Mouse (Mus musculus): ENCODE results near the gene Gas7.

Gas7 gene

DNA sequence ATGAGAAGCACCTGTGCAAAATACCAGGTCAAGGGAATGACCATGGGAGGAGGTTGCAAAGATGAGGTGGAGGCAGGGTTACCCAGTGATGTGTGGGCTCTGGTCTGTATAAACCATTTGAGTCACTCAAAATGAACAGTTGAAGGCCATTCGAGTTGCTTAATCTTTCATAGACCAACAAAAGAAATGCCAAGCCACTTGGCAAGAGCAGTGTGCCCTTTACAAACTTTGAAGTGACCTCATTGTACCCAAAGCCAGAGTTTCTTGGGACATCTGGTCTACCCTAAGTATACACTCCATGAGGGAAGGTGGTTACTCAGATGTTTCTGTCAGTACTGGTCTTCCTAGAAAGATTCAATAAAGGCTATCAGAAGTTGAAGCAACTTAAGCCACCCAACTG, 80.5 kb downstream of the Gas7 start:
- DNase-seq (ENCODE audit: low read depth) = no peak

DNA sequence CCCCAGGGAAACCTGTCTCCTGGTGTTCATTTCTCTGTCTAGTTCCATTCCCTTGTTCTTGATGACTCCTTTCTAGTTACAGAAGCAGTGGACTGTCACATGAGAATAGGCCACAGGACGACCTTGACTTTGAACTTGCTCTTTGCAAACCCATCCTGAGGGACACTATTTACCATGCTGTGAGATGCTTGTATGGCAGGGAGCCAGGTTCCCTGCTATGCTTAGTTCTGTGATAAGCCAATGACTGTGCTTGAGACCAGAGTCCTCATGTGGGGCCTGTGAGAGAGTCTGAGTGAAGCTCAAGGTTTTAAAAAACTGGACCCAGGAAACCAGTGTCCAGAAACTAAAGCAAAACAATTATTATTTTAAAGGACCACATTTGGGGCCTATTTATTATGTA, 81.2 kb downstream of the Gas7 start:
- DNase-seq (ENCODE audit: low read depth) = no peak

DNA sequence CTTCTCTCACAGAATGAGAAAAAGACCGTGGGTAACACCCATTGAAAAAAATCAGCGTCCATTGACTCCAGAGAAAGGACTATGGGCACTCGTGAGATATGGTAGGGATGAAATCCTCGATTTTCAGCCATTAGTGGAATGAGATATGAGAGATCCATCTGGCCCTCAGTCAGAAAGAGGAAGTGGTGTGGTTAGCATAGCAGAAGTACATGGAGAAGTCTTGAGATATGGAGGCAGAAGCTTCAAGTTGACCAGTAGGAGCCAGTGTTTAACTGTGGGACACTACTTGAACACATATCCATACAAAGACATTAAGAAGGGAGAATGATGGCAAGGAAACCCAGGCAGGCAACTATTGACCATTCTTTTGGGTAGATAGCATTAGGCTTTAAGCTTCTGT, 82.1 kb downstream of the Gas7 start:
- DNase-seq (ENCODE audit: low read depth) = no peak

DNA sequence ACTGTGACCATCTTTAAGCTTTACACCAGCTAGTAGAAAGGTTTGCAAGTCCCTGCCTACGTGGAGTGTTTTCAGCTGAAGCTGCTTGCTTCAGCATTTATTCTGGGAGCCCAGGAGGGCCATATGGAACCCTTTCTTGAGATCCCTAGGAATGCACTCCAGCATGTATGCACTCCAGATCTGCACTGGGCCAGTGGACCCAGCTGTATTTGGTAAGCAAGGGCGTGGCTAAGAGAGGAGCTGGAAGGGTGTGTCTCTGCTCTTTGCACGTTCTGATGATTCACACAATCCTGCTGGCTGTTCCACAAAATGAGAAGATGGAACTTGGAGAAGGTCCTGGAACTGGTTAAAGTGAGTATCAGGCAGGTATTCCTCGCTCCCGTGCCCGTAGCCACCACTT, 83.3 kb downstream of the Gas7 start:
- no peak for DNase-seq (ENCODE audit: low read depth)

DNA sequence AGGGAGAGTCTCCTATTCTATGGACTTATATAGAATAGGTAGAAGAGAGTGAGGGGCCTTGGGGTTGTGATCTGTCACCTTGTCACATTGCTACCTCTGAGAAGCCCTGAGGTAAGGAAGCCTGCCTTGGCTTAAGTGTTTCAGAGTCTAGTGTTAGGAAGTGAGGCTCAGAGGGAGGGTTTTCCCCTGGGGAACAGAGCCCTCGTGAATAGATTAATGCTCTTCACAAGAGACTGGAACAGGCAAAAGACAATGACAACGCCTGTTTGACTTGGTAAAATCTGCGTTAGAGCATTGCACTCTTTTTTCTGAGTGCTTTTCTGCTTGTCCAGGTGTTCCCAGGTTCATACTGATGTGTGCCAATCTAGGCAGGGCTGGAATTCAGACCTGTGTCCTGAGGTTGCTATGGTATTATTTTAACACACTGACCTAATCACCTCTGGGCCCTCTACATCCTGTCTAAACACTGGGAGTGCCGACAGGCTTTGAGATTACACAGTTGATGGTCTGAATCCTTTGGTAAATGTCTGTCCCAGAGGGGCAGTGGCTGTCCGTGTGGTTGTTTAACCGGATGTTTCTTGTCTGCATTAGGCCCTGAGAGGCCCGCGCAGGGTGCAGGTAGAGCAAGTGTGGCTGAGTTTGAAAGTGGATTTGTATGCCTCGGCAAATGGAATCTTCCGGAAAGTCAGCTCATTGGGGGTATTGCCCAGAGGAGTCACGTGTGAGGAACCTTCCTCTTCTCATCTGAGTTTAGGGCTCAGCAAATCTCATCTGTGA, 89.6 kb downstream of the Gas7 start:
- DNase-seq (ENCODE audit: low read depth) = no peak

DNA sequence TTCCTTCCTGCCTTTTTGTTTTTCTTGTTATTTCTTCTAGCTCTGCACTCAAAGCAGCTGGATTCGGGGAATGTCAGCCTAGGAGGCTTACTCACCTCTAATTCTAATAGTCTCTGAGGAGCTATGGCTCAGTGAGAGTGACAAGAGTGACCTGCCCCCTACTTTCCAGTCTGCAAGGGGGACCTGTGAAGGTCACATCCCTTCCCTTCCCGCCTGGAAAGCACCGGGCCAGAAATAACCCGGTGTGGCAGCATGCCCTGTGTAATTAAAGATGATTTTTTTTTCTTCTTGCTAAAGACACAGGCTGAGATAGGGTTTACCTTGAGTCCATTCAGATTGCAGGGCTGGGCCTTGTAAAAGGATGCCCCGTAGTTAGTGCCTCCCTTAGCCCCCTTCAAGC, 91.3 kb downstream of the Gas7 start:
- no peak for DNase-seq (ENCODE audit: low read depth)

DNA sequence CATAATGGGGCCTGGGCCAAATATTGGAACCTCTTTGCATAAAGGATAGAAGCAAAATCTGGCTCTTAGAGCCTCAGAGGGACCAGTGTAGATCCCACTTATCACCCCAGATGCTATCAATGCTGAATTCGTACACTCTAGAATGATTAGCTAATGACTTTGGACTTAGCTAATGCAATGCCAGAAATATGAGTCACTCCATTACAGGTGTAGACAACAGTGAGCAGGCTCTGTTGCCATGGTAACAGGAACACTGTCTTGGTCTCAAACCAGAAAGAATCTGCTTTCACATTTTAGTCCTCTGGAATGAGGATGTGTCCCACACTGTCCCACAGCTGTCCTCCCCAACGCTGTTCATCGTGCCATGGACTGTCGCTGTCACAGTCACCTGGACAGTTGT, 94.1 kb downstream of the Gas7 start:
- DNase-seq (ENCODE audit: low read depth) = no peak

DNA sequence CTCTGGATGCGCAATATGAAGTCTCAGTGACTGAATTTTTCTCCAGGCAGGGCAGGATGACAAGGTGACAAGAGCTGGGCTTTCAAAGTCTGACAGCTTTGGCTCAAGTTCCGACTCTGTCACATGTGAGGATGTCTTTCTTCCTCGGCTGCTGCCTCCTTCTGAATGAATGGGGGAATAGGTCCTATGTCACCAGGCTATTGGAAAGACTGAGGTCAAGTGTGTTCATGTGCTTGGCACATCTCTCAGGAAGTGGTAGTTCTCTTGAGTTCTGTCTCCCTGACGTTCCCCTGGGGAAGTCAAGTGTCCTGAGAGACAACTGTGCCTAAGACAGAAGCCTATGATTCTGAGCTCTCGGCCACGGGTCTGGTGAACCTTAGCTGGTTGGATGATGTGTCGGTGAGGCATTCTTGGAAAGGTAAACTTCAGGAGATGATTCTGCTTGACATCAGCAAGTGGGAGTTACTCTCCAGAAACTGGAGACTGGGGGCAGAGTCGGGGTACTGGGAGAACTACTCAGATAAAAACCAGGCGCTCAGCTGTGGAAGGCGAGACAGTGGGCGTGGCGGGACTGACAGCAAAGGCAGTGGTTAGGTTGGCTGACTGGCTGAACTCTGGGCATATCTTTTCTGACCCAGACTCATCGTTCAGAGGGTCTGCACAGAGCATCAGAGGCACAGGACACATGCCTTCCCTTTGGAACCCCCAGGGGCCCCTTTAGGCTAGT, 94.7 kb downstream of the Gas7 start:
- DNase-seq (ENCODE audit: low read depth) = no peak

DNA sequence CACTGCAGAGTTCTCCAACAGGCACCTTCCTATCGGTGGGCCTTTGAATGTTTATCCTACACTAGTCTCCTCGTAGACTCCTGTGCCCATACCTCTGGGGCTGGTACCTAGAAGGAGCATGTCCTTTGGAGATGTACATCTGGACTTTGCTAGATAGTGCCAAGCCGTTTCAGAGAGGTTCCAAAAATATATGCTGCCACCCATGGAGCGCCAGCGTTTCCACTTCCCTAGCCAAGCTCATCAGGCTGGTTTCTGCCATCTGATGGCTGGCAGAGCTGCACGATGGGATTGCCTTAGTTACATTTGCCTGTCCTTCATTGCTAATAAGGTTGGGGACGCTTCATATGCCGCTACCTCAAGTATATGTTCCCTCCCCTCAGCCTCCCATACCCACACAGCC, 97.2 kb downstream of the Gas7 start:
- DNase-seq (ENCODE audit: low read depth) = no peak

DNA sequence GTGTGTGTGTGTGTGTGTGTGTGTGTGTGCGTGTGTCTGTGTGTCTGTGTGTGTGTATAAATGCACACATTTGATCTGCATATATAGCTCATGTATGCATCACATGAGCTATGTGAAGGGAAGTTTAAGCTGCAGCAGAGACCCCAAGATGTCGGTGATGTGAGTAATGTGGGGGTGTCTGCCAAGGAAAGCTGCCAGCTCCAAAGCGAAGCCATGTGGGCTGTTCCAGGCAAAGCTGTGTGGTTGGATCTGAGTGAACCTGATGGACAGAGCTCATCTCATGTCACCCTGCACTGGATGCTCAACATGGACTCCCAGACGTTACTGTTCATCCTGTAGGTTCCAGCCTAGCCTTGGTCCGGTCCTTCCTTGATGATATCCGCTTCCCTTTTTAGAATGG, 99.0 kb downstream of the Gas7 start:
- no peak for DNase-seq (ENCODE audit: low read depth)

DNA sequence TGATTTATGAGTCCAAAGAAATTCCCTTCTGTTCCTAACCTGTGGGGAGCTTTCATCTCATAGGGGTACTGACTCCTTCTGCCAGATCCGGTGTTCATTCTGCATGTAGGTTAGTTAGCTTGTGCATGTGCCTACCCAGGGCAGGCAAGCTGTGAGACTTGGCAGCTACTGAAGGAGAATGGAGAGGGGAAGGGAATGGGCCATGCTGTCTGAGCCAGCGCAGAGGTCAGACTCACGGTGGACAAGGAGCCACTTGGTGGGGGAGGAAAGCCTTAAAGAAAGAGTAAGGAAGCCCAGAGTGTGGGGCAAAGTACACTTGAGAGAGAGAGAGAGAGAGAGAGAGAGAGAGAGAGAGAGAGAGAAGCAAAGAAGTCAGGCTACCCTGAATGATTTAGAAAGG, 101.1 kb downstream of the Gas7 start:
- no peak for DNase-seq (ENCODE audit: low read depth)

DNA sequence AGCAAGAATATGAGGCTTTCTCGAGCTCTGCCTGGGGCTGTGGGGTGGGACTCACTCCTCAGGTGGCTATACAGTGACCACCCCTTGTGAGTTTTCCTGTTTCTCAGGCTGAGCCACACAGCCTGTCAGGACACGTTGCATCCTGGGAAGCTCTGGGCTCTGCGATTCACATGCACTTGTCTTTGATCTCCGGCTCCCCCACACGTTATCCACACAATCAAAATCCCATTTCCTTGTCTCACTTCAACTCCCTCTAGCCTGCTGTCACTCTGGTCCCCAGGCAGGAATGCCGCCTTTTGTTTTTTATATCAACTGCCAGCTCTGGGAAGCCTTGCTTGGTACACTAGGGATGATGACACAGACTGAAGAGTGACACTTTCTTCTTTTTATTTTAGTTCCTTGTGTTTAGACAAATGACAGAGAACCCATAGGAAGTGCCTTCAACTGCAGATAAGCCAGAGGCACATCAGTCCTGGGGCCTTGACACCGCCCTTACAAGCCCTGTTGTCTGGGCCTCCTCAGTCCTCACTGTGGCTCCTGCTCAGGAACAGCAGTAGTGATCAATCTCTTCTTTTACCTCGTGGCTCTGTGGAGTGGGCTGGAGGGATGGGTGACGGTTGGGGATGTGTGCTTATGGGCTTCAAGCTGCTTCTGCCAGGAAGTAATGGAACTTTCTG, 103.7 kb downstream of the Gas7 start:
- no peak for DNase-seq (ENCODE audit: low read depth)

DNA sequence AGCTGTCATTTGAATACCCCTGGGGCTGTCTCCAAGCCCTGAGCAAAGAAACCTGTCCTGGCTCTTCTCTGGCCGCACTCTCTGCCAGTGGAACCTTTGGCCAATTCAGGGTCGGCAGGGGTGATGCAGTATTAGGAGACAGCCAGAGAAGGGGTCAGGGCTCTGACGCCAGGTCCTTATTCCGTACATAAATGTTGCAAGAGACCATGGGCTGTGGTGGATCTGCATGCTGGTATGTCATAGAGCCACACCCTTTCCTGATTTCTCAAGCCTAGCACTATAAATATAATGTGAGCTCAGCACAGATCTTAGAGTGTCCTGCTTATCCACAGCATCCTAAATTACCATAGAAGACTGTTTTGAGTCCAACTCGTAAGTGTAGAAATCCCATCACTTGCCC, 104.3 kb downstream of the Gas7 start:
- no peak for DNase-seq (ENCODE audit: low read depth)

DNA sequence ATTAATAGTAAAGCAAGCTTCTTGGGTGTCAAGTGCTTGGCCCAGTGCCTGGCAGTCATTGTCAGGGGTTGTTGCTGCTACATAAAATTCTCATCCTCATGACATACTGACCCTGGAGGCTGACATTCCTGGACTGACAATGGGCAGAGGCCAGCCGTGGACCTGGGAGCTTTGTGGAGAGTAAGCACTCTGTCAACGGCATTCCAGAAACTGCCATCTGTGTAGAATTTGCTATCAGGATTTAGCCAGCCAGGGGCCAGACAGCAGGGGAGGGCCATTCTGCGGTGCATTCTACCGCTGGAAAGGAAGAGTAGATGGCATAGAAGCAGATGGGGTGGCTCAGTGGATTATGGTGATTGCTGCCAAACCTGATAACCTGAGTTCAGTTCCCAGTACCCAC, 106.4 kb downstream of the Gas7 start:
- DNase-seq (ENCODE audit: low read depth) = no peak

DNA sequence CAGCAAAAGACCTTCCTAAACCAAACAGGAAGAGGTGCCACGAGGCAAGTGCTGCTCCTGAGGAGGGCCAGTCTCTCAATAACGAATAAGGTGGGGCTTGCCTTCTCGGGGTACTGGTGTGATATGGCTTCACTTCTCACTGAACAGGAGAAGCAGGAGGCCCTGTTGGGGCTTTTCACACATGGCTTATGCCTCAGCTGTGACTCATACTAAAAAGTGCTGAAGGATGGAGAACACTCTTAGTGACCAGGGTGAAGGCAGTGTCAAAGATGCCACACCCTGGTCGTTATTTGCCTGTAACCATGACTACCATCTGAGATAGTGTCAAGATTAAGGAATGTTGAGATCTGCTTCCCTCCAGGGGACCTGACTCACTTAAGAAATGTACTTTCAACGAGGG, 107.9 kb downstream of the Gas7 start:
- peak; percentile 85 for DNase-seq (ENCODE audit: low read depth)

DNA sequence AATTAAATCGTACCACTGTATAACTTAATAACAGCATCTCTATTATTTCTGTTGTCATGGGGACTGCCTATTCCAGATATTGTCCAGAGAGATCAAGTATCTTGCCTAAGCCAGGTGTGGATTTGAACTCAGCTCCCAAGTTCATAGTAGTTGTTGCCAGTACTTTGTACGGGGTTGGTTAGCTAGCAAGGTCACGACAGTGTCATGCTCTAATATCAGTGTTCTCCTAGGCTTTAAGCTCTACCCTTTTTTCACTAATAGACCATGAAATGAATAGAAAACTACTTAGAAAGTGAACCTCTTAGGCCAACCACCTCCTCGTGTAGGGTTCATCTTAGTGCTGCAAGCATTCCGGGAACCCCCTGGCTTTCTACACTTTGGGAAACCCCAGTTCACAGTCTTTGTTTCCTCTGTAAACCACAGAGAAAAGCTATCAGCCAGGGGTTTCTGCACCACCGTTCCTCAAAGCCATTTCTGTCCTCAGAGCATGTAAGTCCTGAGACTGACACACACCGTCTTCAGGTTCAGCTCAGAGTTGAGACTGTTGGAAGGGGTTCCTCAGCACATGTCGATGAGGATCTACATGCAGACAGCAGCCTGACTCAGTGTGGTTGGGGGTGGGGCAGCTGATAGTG, 108.9 kb downstream of the Gas7 start:
- peak; percentile 87 for DNase-seq (ENCODE audit: low read depth)

DNA sequence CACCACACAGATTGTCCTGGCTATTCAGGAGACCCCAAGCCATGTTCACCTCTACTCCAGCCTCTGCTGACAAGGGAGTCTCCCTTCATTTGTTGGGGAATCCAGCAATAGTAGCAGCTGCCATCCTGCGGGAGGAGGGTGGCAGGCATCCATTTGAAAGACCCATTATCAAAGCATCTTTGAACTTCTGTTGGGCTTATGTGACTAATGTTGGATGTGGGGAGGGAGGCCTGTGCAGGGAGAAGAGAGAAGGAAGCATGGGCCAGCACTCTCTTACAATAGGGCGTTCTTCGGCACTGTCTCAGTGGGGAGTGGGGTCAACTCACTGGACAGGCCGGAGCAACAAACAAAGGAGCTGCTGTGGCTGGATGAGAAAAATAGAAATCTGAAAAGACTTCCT, 110.3 kb downstream of the Gas7 start:
- no peak for DNase-seq (ENCODE audit: low read depth)

DNA sequence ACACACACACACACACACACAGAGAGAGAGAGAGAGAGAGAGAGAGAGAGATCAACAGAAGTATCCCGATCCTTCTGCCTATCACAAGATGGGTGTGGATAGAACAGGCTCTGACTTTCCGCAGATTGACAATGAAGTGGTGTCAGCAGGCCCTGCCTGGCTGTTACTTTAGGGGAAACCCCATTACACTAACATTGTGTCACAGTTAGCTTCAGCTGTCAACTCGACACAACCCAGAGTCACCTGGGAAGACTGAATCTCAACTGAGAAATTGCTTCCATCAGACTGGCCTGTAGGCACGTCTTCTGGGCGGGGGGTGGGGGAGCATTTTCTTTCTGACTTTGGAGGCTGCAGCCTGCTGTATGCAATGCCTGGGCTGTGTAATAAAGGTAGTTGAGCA, 111.5 kb downstream of the Gas7 start:
- DNase-seq (ENCODE audit: low read depth) = peak; percentile 60

DNA sequence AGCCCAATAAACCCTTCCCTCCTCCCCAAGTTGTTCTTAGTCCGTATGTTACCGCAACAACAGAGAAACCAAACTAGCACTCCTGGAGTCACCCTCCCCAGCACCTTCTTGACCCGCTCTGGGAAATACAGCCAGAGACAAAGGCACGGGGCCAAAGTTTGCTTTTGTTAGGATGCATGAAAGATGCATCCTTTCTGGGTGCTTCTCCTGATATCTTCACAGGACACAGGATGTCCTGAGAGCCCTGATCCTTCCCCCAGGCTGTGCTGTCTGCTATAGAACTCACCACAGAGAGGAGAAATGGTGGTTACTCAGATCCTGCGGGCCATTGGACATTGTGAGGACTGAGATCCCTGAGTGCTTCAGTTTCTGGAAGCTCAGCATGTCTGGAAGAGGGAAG, 111.9 kb downstream of the Gas7 start:
- DNase-seq (ENCODE audit: low read depth) = no peak

DNA sequence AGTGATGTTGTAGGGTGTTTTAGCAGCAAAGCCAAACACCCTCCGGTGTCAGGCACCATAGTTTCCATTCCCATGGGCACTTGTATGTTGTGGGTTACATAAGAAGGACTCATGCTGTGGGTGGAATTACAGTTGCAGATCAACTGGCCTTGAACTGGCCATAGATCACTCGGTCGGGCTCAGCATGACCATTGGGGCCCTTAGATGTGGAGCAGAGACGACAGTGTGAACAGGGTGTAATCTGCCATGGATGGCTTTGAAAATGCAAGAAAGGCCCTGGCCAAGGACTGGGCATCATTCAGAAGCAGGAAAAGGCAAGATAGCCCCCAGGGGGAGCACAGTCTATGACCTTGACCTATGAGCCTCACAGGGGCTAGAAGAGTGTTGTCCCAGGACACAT, 112.8 kb downstream of the Gas7 start:
- DNase-seq (ENCODE audit: low read depth) = no peak

DNA sequence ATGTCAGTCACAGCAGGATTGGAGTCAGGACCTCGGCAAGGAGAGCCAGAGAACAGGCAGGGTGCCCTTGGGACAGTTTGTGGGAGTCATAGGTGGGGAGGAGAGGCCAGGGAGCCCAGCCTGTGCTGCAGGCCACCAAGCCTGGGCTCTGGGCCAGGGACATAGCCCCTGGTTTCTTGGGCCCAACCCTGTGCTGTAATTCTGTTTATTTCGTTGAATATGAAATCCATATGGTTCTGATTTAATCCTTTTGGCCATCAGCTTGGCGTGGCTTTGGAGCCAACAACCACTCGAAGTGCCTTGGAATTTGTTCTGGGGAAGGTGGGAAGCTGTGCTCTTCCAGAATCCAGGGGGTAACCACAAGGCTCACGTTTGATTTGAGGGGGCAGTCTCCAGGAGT, 113.6 kb downstream of the Gas7 start:
- no peak for DNase-seq (ENCODE audit: low read depth)

DNA sequence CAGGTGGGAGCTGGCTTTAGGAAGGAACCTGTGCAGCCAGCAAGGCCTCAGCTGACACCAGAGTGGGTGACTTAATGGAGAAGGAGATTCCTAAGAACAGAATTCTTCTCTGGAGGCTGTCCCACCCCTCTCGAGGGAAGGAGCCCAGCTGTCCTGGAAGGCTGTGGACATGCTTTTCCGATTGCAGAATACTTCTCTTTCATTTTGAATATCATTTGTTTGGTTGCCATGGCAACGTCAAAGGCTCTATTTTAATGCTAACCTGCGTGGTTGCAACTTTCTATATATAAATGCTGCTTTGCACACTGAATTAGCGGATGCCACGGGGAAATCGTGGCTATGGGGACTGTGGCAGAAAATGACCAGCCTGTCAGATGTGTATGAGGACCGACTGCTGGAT, 115.7 kb downstream of the Gas7 start:
- DNase-seq (ENCODE audit: low read depth) = peak; percentile 65

DNA sequence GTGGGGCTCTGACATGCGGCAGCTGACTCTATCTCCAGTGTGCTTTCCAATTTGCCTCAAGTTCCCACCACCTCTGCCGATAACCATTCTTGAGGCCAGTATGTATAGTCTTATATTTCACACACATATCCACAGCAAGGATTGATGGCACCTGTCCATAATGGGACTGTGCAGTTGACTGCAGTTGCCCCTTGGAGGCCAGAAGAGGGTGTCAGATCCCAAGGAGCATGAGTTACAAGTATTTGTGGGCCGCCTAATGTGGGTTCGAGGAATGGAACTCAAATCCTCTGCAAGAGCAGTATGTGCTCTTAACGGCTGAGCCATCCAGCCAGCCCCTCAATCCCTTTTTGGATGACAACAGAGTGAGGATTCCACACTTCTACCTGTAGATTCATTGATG, 119.1 kb downstream of the Gas7 start:
- DNase-seq (ENCODE audit: low read depth) = no peak

Data from induced T-regulatory cell, adult 2 months (primary cell).